Mouse (Mus musculus) embryonic facial prominence, embryonic 14.5 days (tissue): ENCODE measurements around the gene Crybb1. TPM values are rescaled to one million over a fixed set of nuclear protein-coding genes. Genes with fewer than 3 reads are reported as not detected.

ENCODE experiments used
- ATAC-seq: fragments of 200-750 bp; cut with Nextera tagmentation; 2 replicates; pipeline ENCODE4 v1.8.0; 2017; ENCODE audit warnings: low read depth, moderate number of reproducible peaks, moderate TSS enrichment
- DNase-seq: peaks from one replicate; pipeline ENCODE4 v3.0.0-alpha.2; 2015; ENCODE audit warnings: low spot score
- H3K27ac ChIP-seq: fragments of 300-500 bp; sonication (generic); replicated peaks from 2 replicates; pipeline ENCODE4 v1.5.1; 2014; ENCODE audit warnings: low read depth, mild to moderate bottlenecking, low read length, moderate library complexity
- H3K27me3 ChIP-seq: fragments of 300-500 bp; sonication (generic); replicated peaks from 2 replicates; pipeline ENCODE4 v1.6.1; 2014; ENCODE audit warnings: low read length; ENCODE audit not compliant: control insufficient read depth, insufficient read depth
- H3K36me3 ChIP-seq: fragments of 300-500 bp; sonication (generic); 2 replicates; pipeline ENCODE4 v1.6.1; 2014; ENCODE audit warnings: low read length, mixed read lengths; ENCODE audit not compliant: control insufficient read depth, insufficient read depth
- H3K4me1 ChIP-seq: fragments of 300-500 bp; sonication (generic); 2 replicates; pipeline ENCODE4 v1.6.1; 2014; ENCODE audit warnings: antibody characterized with exemption, low read length; ENCODE audit not compliant: control insufficient read depth, insufficient read depth
- H3K4me2 ChIP-seq: fragments of 300-500 bp; sonication (generic); 2 replicates; pipeline ENCODE4 v1.6.1; 2014; ENCODE audit warnings: low read depth, mild to moderate bottlenecking, low read length, moderate library complexity, mixed read lengths
- H3K4me3 ChIP-seq: fragments of 300-500 bp; sonication (generic); 2 replicates; pipeline ENCODE4 v1.5.1; 2014; ENCODE audit warnings: low read depth, mild to moderate bottlenecking, low read length
- H3K9ac ChIP-seq: fragments of 300-500 bp; sonication (generic); 2 replicates; pipeline ENCODE4 v1.6.1; 2014; ENCODE audit warnings: low read depth, mild to moderate bottlenecking, low read length, moderate library complexity, mixed read lengths
- H3K9me3 ChIP-seq: fragments of 300-500 bp; sonication (generic); 2 replicates; pipeline ENCODE4 v1.6.1; 2016; ENCODE audit warnings: low read length; ENCODE audit not compliant: control insufficient read depth
- WGBS: fragments of 180-500 bp; shearing (Covaris S2); extraction: QIAGEN DNeasy Blood & Tissue Kit; methylation state at CpG from one replicate; pipeline ENCODE4 v1.1.7; 2014; 5-methylcytosine and 5-hydroxymethylcytosine counted together
- polyA plus RNA-seq: library from polyadenylated mRNA; unstranded; fragments of >200 nt; fragmentation: Nextera tagmentation; extraction: Ambion mirVana; gene quantifications from 2 replicates; pipeline ENCODE4 v1.2.1, GENCODE M21; 2014

Crybb1 gene
- polyA plus RNA-seq, 1 experiment from 2014 or later, result 3.2 TPM

DNA sequence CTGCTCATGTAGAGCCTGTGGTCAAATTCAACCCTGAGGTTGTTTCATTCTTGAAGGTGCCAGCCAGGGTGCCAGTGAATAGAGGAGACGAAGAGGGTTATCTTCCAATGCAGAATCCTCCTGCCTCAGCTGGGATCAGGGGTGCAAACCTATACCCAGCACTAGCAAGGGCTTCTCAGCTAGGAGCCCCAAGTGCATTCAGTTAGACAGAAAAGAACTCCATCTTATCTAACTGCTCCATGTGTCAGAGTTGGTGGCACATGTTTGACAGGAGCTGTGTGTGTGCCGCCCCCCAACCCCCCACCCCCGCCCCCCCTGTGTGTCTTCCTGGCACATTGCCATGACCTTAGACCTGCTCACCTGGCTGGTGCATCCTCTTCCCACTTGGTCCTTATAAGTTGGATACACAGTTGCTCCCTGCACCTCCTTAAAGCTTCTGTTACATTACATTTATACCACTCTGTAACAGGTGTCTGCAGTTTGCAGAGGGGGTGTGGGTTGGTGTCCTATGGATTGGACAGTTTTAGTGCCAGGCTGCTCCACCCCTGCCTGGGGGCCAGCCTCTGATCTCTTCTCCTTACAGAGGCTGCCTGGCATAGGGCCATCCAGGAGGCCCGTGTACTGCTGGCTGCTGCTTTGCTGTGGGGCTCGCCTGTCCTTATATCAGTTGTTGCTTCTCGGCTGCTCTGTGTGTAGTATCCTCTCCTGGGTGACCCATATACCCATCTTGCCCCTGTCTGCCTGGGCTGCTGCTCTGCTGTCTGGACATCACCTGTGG is 41.0 kb downstream of the Crybb1 start:
- Histone ChIP-seq H3K4me2 (no peak overlapping the region), H3K9ac (no peak overlapping the region), H3K4me1 (peaks cover 6% of the 10 kb centered on the region; the same call in 1 of the 2 replicates), H3K27me3 (no peaks in the 10 kb centered on the region), H3K4me3 (no peak overlapping the region), H3K27ac (no peak overlapping the region), H3K9me3 (no peaks in the 10 kb centered on the region), H3K36me3 (no peaks in the 10 kb centered on the region)
- ATAC-seq, result no peak
- WGBS, result 74% methylated on average over 5 of the region's 6 CpGs
- no peak for DNase-seq

DNA sequence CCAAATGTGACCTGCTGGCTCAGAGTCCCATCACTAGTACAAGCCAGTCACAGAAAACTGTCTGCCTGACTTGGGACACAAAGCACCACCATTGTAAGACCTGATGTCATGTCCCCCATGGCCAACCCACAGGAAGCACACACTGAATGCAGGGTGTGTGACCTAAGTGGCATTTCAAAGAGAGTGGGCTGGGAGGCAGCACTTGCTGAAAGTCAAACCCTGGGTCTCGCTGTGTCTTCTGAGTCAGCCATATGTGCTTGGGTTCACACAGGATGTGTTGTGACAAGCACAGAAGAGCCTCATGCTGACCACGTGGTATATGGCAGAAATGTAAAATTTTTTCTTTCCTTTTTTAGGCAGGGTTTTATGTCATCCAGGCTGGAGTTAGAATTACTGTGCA is 41.6 kb downstream of the Crybb1 start:
- Histone ChIP-seq H3K27ac (no peak overlapping the region), H3K9me3 (no peaks in the 10 kb centered on the region), H3K9ac (no peak overlapping the region), H3K4me1 (peaks cover 6% of the 10 kb centered on the region; the same call in 1 of the 2 replicates), H3K27me3 (no peaks in the 10 kb centered on the region), H3K4me2 (no peak overlapping the region), H3K36me3 (no peaks in the 10 kb centered on the region), H3K4me3 (no peak overlapping the region)
- ATAC-seq (no peak), DNase-seq (no peak)
- WGBS, result 70% methylated on average over 2 of the region's 2 CpGs

DNA sequence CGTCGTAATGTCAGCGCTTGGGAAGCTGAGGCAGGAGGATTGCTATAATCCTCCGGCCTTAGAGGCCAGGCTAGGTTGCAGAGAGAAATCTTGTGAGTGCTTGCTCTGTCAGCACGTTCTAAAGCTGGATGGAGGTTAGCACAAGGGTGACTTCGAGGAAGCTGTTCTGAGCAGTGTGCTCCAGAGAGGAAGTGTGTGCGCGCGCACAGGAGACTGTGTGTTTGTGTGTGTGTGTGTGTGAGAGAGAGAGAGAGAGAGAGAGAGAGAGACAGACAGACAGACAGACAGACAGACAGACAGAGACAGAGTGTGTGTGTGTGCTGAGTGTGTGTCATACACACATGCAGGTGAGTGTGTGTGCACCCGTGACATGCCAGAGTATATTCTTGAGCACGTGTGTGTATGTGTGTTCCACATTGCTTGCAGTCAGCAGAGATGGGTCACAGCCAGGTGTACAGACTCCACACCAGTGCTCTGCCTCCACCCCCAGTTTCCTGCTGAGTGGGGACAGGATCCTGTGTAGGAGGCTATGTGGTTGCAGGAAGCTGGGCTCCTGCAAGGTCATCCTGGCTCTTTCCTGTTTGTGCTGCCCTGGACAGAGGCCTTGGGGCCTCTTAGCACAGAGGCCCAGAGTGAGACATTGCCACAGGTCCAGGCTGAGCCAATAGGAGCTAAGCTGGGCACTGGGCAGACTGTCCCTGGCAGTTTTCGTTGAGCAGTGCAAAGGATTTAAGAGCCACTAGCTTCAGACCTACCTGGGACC is 42.8 kb downstream of the Crybb1 start:
- Histone ChIP-seq H3K9ac (no peak overlapping the region), H3K4me2 (no peak overlapping the region), H3K4me1 (peaks cover 6% of the 10 kb centered on the region; the same call in 1 of the 2 replicates), H3K36me3 (no peaks in the 10 kb centered on the region), H3K27ac (no peak overlapping the region), H3K27me3 (no peaks in the 10 kb centered on the region), H3K4me3 (no peak overlapping the region), H3K9me3 (no peaks in the 10 kb centered on the region)
- 85% methylated on average over 12 of the region's 12 CpGs for WGBS
- ATAC-seq (no peak), DNase-seq (no peak)

DNA sequence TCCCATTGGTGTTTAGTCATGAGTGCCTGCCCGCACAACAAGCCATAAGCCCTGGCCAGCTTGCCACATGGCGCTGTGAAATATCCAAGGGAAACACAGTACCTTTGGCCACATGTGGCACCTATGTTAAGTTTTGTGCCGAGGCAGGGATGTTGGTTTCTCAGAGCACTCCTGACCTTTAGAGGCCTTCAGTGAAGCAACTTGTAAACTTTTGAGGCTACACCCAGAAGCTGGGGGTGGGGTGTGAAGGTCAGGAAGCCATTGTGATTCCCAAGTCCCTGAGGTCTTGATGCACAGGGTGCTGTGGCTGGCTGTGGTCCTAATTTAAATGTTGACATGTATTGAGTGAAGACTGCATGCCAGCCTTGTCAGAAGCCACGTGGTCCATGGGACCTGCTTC is 43.8 kb downstream of the Crybb1 start:
- 77% methylated on average over 4 of the region's 4 CpGs for WGBS

DNA sequence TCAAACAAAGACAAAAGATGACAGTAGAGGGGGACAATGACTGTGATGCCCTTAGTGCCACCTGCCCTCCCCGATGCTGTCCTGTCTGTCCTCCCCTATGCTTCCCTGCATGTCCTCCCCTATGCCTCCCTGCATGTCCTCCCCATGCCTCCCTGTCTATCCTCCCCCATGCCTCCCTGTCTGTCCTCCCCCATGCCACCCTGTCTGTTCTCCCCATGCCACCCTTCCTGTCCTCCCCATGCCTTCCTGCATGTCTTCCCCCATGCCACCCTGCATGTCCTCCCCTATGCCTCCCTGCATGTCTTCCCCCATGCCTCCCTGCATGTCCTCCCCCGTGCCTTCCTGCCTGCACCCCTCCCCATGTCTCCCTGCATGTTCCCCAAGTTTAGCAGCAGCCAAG is 44.5 kb downstream of the Crybb1 start:
- no peaks in the 10 kb centered on the region for H3K9me3 ChIP-seq
- no peak overlapping the region for H3K9ac ChIP-seq
- no peak overlapping the region for H3K4me2 ChIP-seq
- ATAC-seq, result no peak
- H3K27me3 ChIP-seq, result no peaks in the 10 kb centered on the region
- 80% methylated on average over 2 of the region's 2 CpGs for WGBS
- H3K36me3 ChIP-seq, result no peaks in the 10 kb centered on the region
- no peak for DNase-seq
- H3K4me1 ChIP-seq, result no peaks in the 10 kb centered on the region
- no peak overlapping the region for H3K4me3 ChIP-seq
- H3K27ac ChIP-seq, result no peak overlapping the region

More for the DNA sequence above, 43.8 kb downstream of the Crybb1 start:
- ATAC-seq, result no peak
- H3K9me3 ChIP-seq, result no peaks in the 10 kb centered on the region
- no peaks in the 10 kb centered on the region for H3K27me3 ChIP-seq
- H3K36me3 ChIP-seq, result no peaks in the 10 kb centered on the region
- DNase-seq, result no peak
- peaks cover 5% of the 10 kb centered on the region; the same call in 1 of the 2 replicates for H3K4me1 ChIP-seq
- no peak overlapping the region for H3K27ac ChIP-seq
- H3K4me2 ChIP-seq, result no peak overlapping the region
- H3K9ac ChIP-seq, result no peak overlapping the region
- H3K4me3 ChIP-seq, result no peak overlapping the region

DNA sequence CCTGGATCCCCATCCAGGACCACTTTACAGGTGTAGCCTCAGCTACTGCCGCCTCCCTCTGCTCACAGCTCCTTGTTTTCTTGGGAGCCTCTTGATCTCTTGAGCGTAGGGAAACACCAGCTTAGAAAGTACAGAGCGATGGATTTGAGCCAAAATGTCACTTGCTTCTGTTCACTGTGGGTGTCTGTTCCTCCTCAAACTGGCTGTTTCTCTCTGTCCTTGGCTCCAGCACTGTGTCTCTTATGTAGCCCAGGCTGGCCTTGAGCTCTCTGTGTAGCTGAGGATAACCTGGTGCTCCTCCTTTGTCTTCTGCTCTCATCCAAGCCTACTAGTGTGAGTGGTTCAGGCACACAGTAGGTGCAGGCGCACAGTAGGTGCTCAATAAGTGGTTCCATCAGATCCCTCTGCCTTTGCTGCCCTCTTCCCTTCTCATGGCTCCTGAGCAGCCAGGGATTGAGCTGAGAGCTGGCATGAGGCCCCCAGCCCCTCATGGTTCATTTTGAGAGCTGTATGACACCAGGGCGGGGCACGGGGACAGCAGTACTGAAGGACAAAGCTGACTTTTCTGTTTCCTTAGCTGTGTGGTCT is 45.2 kb downstream of the Crybb1 start:
- no peak for DNase-seq
- Histone ChIP-seq H3K4me1 (no peaks in the 10 kb centered on the region), H3K4me3 (no peak overlapping the region), H3K4me2 (no peak overlapping the region), H3K9me3 (no peaks in the 10 kb centered on the region), H3K27me3 (no peaks in the 10 kb centered on the region), H3K9ac (no peak overlapping the region), H3K36me3 (0 out of 2 replicates have a peak, but pooled peaks cover under 1% of the 10 kb centered on the region), H3K27ac (no peak overlapping the region)
- ATAC-seq, result no peak
- 88% methylated on average over 6 of the region's 6 CpGs for WGBS

DNA sequence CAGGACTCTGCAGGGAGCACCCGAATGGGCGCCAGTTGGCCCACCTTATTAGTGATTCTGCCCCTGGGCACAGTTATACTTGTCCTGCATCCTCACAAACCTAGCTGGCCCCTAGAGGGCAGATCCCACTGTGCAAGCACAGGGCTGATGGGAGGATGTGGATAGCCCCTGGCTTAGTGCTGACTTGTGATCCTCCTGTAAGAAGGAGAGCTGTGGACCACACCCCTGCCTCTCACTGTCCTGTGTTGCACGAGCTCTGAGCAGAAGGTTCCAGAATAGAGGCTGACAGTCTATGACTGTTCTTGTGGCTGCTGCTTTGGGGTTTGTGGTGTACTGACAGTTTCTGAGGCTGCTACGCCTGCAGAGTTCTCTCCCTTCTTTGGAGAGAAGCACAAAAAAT is 46.1 kb downstream of the Crybb1 start:
- no peak overlapping the region for H3K27ac ChIP-seq
- no peaks in the 10 kb centered on the region for H3K4me1 ChIP-seq
- peaks cover 6% of the 10 kb centered on the region; the same call in 1 of the 2 replicates for H3K36me3 ChIP-seq
- WGBS, result 72% methylated on average over 4 of the region's 4 CpGs
- no peaks in the 10 kb centered on the region for H3K27me3 ChIP-seq
- DNase-seq, result no peak
- ATAC-seq, result no peak
- H3K9ac ChIP-seq, result no peak overlapping the region
- H3K9me3 ChIP-seq, result no peaks in the 10 kb centered on the region
- H3K4me2 ChIP-seq, result no peak overlapping the region
- H3K4me3 ChIP-seq, result no peak overlapping the region

DNA sequence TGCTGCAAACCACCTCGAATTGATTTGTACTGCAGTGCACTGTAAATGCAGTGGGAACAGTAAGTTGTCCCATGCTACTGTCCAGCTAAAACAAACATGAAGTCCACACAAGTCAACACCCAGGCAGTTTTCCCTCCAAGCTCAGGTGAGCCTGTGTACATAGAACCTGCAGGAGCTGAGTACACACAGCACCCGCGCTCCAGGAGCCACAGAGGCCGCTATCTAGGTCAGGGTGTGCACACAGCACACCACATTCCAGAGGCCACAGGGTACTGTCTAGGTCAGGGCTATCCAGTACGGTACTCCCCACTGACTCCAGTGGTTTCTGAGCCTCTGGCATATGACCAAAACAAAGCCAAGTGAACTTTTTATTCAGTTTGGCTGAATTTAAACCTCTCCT is 46.7 kb downstream of the Crybb1 start:
- Histone ChIP-seq H3K36me3 (peaks cover 7% of the 10 kb centered on the region; the same call in 1 of the 2 replicates), H3K4me3 (no peak overlapping the region), H3K9me3 (no peaks in the 10 kb centered on the region), H3K9ac (no peak overlapping the region), H3K27ac (no peak overlapping the region), H3K27me3 (no peaks in the 10 kb centered on the region), H3K4me1 (no peaks in the 10 kb centered on the region), H3K4me2 (no peak overlapping the region)
- ATAC-seq (no peak), DNase-seq (no peak)
- WGBS, result 78% methylated on average over 5 of the region's 5 CpGs
